Mouse (Mus musculus) ovary, adult 2 months (tissue): ENCODE data around the gene Clca2. TPM values are rescaled to one million over a fixed set of nuclear protein-coding genes. Genes with fewer than 3 reads are reported as not detected.

Experiments used
- polyA plus RNA-seq: library from polyadenylated mRNA; depleted of rRNA; stranded (reverse); fragments of >200 nt; gene quantifications from 2 replicates; pipeline ENCODE4 v1.2.3, GENCODE M21; 2012; rRNA removed

Gene Clca2
- 0.36 and 0.42 TPM in 2 replicates for polyA plus RNA-seq

GRCm38 (mm10) chr3:145099291-145099690, at the start of gene Clca2:
Clca2 (minus strand) TSS chr3:145099443.

DNA sequence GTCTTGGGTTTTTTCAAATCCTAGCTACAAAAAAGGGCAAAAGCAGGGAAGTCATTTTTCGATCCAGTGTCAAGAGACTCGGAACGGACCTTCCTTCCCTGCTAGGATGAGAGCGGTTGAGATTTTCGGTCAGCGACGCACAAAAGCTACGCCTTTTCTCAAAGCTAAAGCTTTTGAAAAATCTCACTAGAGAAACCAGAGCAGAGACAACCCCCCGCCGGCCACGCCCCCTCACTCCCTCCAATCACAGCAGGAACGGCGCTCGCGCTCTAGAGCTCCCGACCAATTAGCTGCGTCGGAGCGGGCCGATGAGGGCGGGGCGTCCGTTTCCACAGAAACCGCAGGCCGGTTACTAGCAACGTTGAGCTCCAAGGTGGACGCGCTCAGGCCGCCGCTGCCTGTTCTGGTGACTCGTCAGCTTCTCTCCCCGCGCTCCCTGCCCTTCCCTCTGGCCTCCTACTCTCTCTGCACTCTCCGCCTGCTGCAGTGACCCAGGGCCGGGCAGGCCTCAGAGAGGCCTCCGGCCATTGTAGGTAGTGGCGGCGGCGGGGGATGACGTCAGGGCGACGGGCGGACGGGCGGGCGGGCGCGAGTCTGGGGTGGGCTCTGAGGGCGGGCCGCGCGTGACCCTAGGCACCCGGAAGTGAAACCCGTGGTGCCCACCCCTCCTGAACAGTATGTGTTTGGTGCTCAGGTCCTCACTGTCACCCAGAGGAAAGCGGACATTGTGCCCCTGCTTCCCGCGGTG, 19.2 kb upstream of the Clca2 start, which contains the start of gene Odf2l:
TSS of gene Odf2l (plus strand) at position 335 of the 748 bp plus-strand sequence.

GRCm38 (mm10) chr3:145032676-145033075, 66.6 kb downstream of the Clca2 start, which contains the start of gene Clca1:
Clca1 (minus strand) TSS chr3:145032776.

Other genes starting within 250 kb of the Clca2 start
- gene Clca4b, start 166.9 kb downstream of the Clca2 start, polyA plus RNA-seq: 0.03 and 0.05 TPM in 2 replicates
- 0.06 TPM in 1 of 2 replicates, not detected in the other for gene Clca4a, start 124.4 kb downstream of the Clca2 start, polyA plus RNA-seq
- gene Clca1, start 66.7 kb downstream of the Clca2 start, polyA plus RNA-seq: 3.7 and 4.6 TPM in 2 replicates
- gene Odf2l, start 19.1 kb upstream of the Clca2 start, polyA plus RNA-seq: 2.4 and 2.6 TPM in 2 replicates
- gene Col24a1, start 193.0 kb upstream of the Clca2 start, polyA plus RNA-seq: 0.25 and 1.7 TPM in 2 replicates